Mouse (Mus musculus) hindbrain, embryonic 10.5 days (tissue): ENCODE data around the gene Herpud2. TPM values are rescaled to one million over a fixed set of nuclear protein-coding genes. Genes with fewer than 3 reads are reported as not detected.

Source experiments
- polyA plus RNA-seq: library from polyadenylated mRNA; unstranded; fragments of >200 nt; fragmentation: Nextera tagmentation; extraction: Ambion mirVana; gene quantifications from 2 replicates; pipeline ENCODE4 v1.2.1, GENCODE M21; 2016

Herpud2 gene
- polyA plus RNA-seq, 1 experiment from 2014 or later = 31.8 TPM

Other genes with a start within 250 kb of the Herpud2 start
- gene Gm10181, start 62.4 kb downstream of the Herpud2 start, polyA plus RNA-seq = not detected in 2 replicates
- gene Sept7, start 100.6 kb upstream of the Herpud2 start, polyA plus RNA-seq = 164 and 225 TPM in 2 replicates